Mouse (Mus musculus) CH12.LX (cell line): ENCODE measurements at regions not wholly inside any gene's neighbourhood (a gene's known extent, or its start where the extent isn't known, plus 50 kb on each side); places are given as distances from the start of the nearest gene placed in this dataset.

ENCODE experiments used
- DNase-seq: peaks from one replicate; pipeline ENCODE4 v3.0.0-alpha.2; 2013; ENCODE audit errors: extremely low read depth
- H3K27ac ChIP-seq: 2 replicates; pipeline ENCODE4 v1.5.1; 2012; ENCODE audit warnings: low read depth, mild to moderate bottlenecking, control low read depth, moderate library complexity; ENCODE audit not compliant: insufficient read depth
- H3K27me3 ChIP-seq: replicated peaks from 2 replicates; pipeline ENCODE3; 2012; ENCODE audit warnings: inconsistent platforms
- H3K36me3 ChIP-seq, 2 experiments: replicated peaks in 1 of 2; 2 replicates each; pipeline versions ENCODE3 to v1.6.1; 2012; ENCODE audit warnings: inconsistent platforms in 1 of 2, low read length in 1 of 2, mild to moderate bottlenecking in 1 of 2, mixed read lengths in 1 of 2, moderate library complexity in 1 of 2; ENCODE audit not compliant: control insufficient read depth in 1 of 2, insufficient read depth in 1 of 2
- H3K4me1 ChIP-seq, 2 experiments: 2 replicates each; pipeline ENCODE4 v1.6.1; 2012; ENCODE audit warnings: inconsistent platforms in 1 of 2, moderate library complexity in 1 of 2; ENCODE audit not compliant: insufficient read depth in 2 of 2, control insufficient read depth in 1 of 2
- H3K4me2 ChIP-seq: 2 replicates; pipeline ENCODE4 v1.6.1; 2012; ENCODE audit warnings: low read depth, mild to moderate bottlenecking, control low read depth; ENCODE audit not compliant: poor library complexity, insufficient read depth, severe bottlenecking
- H3K4me3 ChIP-seq, 3 experiments: fragments of 150-350 bp in 1 of 3; sonication (generic) in 1 of 3; replicated peaks in 1 of 3; 2 replicates each; pipeline versions ENCODE3 to v1.5.1; 2011 to 2012; ENCODE audit warnings: low read depth in 2 of 3, low read length in 2 of 3, mild to moderate bottlenecking in 2 of 3, moderate library complexity in 2 of 3, control low read depth in 1 of 3, improper control_type of control experiment in 1 of 3, inconsistent platforms in 1 of 3, mixed read lengths in 1 of 3; ENCODE audit not compliant: poor library complexity in 1 of 3
- H3K79me2 ChIP-seq: replicated peaks from 2 replicates; pipeline ENCODE4 v1.6.1; 2012; ENCODE audit warnings: mild to moderate bottlenecking, moderate library complexity; ENCODE audit not compliant: control insufficient read depth, poor library complexity, insufficient read depth, severe bottlenecking; ENCODE audit errors: extremely low read depth
- H3K9ac ChIP-seq: 2 replicates; pipeline ENCODE4 v1.6.1; 2012; ENCODE audit warnings: low read depth, mild to moderate bottlenecking, control low read depth, moderate library complexity; ENCODE audit not compliant: insufficient read depth
- H3K9me3 ChIP-seq: replicated peaks from 2 replicates; pipeline ENCODE3; 2012; ENCODE audit warnings: low read length, inconsistent platforms, mixed read lengths
- BHLHE40 ChIP-seq: IDR thresholded peaks from 2 replicates; pipeline ENCODE4 v1.6.1; 2011; ENCODE audit warnings: mild to moderate bottlenecking, low read depth, low read length, improper control_type of control experiment
- CHD2 ChIP-seq: IDR thresholded peaks from 2 replicates; pipeline ENCODE4 v1.6.1; 2011; ENCODE audit warnings: low read length, improper control_type of control experiment
- ELF1 ChIP-seq: IDR thresholded peaks from 2 replicates; pipeline ENCODE4 v1.6.1; 2014; ENCODE audit warnings: low read depth, mild to moderate bottlenecking, inconsistent platforms, low read length, improper control_type of control experiment
- EP300 ChIP-seq: IDR thresholded peaks from 2 replicates; pipeline ENCODE4 v1.6.1; 2011; ENCODE audit warnings: low read length, improper control_type of control experiment
- GABPA ChIP-seq: IDR thresholded peaks from 2 replicates; pipeline ENCODE4 v1.6.1; 2012; ENCODE audit warnings: low read depth, low read length, improper control_type of control experiment, inconsistent platforms; ENCODE audit not compliant: insufficient replicate concordance
- KAT2A ChIP-seq: IDR thresholded peaks from 2 replicates; pipeline ENCODE4 v1.6.1; 2012; ENCODE audit warnings: low read length, improper control_type of control experiment, inconsistent platforms; ENCODE audit not compliant: insufficient replicate concordance
- MAFK ChIP-seq: IDR thresholded peaks from 2 replicates; pipeline ENCODE4 v1.6.1; 2011; ENCODE audit warnings: low read length, improper control_type of control experiment; ENCODE audit not compliant: insufficient replicate concordance
- MEF2A ChIP-seq: IDR thresholded peaks from 2 replicates; pipeline ENCODE4 v1.6.1; 2014; ENCODE audit warnings: low read depth, mild to moderate bottlenecking, inconsistent platforms, low read length, improper control_type of control experiment, borderline replicate concordance
- MXI1 ChIP-seq: IDR thresholded peaks from 2 replicates; pipeline ENCODE4 v1.6.1; 2011; ENCODE audit warnings: mild to moderate bottlenecking, low read depth, low read length, improper control_type of control experiment
- NELFE ChIP-seq: IDR thresholded peaks from 2 replicates; pipeline ENCODE4 v1.6.1; 2011; ENCODE audit warnings: low read depth, low read length, improper control_type of control experiment
- NRF1 ChIP-seq: IDR thresholded peaks from 2 replicates; pipeline ENCODE4 v1.6.1; 2014; ENCODE audit warnings: low read depth, mild to moderate bottlenecking, inconsistent platforms, low read length, improper control_type of control experiment, moderate library complexity
- PAX5 ChIP-seq: IDR thresholded peaks from 2 replicates; pipeline ENCODE4 v1.6.1; 2012; ENCODE audit warnings: low read length, inconsistent platforms, mixed read lengths
- POLR2A ChIP-seq: IDR thresholded peaks from 2 replicates; pipeline ENCODE4 v1.6.1; 2011; ENCODE audit warnings: low read depth, mild to moderate bottlenecking, improper control_type of control experiment, low read length
- RAD21 ChIP-seq: IDR thresholded peaks from 2 replicates; pipeline ENCODE4 v1.6.1; 2011; ENCODE audit warnings: low read depth, mild to moderate bottlenecking, low read length, improper control_type of control experiment, moderate library complexity
- RCOR1 ChIP-seq: conservative IDR thresholded peaks from 2 replicates; pipeline ENCODE4 v1.6.1; 2012; ENCODE audit warnings: low read depth, mild to moderate bottlenecking, inconsistent platforms, low read length, improper control_type of control experiment
- TCF12 ChIP-seq: IDR thresholded peaks from 2 replicates; pipeline ENCODE4 v1.6.1; 2014; ENCODE audit warnings: low read depth, mild to moderate bottlenecking, inconsistent platforms, low read length, improper control_type of control experiment
- UBTF ChIP-seq: IDR thresholded peaks from 2 replicates; pipeline ENCODE4 v1.6.1; 2012; ENCODE audit warnings: low read depth, mild to moderate bottlenecking, inconsistent platforms, low read length, improper control_type of control experiment, moderate library complexity
- ZMIZ1 ChIP-seq: IDR thresholded peaks from 2 replicates; pipeline ENCODE4 v1.6.1; 2012; ENCODE audit warnings: low read depth, mild to moderate bottlenecking, inconsistent platforms, low read length, improper control_type of control experiment
- ZNF384 ChIP-seq: IDR thresholded peaks from 2 replicates; pipeline ENCODE4 v1.6.1; 2012; ENCODE audit warnings: low read depth, low read length, improper control_type of control experiment, inconsistent platforms
- dilution Hi-C: fragments of 300-500 bp; cut with MboI; formaldehyde crosslinking; loops from 2 replicates; pipeline ENCODE4 v1.14.3; 2020; ENCODE audit warnings: low sequenced_read_pairs; ENCODE audit not compliant: extremely low pct_unique_long_range_greater_than_20kb, extremely low pct_ligation_motif_present
- in situ Hi-C: fragments of 300-500 bp; cut with MboI; formaldehyde crosslinking; loops from 3 replicates; pipeline ENCODE4 v1.14.3; 2019; ENCODE audit warnings: low sequenced_read_pairs, low pct_ligation_motif_present, low pct_unique_long_range_greater_than_20kb, mixed read lengths

DNA sequence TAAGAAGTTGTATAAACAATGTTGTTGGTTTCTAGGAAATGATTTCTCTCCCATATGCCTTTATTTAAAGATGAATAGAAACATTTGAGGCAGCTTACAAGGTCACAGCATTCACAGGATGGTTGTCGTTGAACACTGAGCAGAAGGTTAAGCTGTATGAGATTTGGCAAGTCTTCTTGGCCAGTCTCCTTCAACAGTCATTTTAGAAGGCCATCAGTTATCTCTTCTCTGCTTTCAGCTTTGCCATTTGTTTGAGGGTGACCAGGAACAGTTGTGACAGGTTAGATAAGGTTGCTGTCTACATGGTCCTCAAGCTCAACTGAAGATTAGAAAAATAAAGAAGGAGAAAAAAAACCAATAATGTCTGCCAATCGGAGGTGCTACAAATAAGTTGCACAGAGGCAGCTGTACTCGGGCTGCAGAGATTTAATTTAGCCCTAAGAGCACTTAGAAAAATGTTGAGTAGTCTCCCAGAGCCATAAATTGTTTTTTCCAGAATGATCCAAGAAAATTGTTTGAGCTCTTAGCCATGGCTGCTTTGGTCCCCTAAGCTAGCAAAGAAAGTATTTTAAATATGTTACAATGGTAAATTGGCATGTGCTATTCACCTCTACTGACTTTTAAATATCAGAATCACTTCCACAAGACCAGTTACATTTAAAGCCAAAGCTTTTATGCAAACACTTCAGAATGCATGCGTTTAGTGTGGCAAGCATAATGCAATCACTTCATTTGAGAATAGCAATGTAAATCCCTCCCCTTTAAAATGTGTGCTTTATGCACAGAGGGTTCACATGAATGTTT, 1025.6 kb downstream of the Diaph3 start (continued):
- TF ChIP-seq NRF1: no peak
- TF ChIP-seq POLR2A: no peak
- TF ChIP-seq, all 38 proteins: peak for 0

DNA sequence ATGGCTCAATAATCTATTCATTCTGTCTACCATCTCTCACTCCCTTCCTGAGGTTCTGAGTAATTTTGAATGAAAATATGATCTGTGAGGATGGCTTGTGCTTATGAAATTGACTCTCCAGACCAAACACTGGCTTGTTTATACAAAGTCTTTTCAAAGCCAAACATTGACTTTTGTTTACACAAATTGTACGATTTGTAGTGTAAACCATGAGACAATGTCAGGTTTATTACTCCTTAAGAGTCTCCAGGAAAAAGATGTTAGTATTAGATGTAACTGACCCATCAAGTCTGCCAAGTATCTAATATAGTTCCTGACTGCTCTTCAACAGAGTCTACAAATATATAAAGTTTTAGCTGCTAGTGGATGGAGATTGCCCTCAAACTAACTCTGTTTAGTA, 1039.5 kb downstream of the Diaph3 start:
- in situ Hi-C loops: no loop called here
- TF ChIP-seq RAD21 (no peak), NELFE (no peak), KAT2A (no peak), MXI1 (no peak), GABPA (no peak), EP300 (no peak), ELF1 (no peak), PAX5 (no peak), RCOR1 (no peak), ZNF384 (no peak), ZMIZ1 (no peak), UBTF (no peak), MEF2A (no peak), TCF12 (no peak), BHLHE40 (no peak), MAFK (no peak), CHD2 (no peak)
- Histone ChIP-seq H3K4me3 (no peak overlapping the region), H3K79me2 (no peaks in the 10 kb centered on the region), H3K36me3 (no peaks in the 10 kb centered on the region), H3K4me2 (no peak overlapping the region), H3K9me3 (peaks cover 15% of the 10 kb centered on the region), H3K27ac (no peak overlapping the region), H3K27me3 (no peaks in the 10 kb centered on the region), H3K4me1 (no peaks in the 10 kb centered on the region), H3K9ac (no peak overlapping the region)
- DNase-seq: no peak
- dilution Hi-C loops: no loop called here
